Mouse (Mus musculus) MEL (cell line): ENCODE results near the gene Atp6v1e2. TPM values are rescaled to one million over a fixed set of nuclear protein-coding genes. Genes with fewer than 3 reads are reported as not detected.

Experiments used
- DNase-seq: peaks from one replicate; pipeline ENCODE4 v3.0.0; 2011; ENCODE audit warnings: low read depth, low spot score
- H3K27ac ChIP-seq: 2 replicates; pipeline ENCODE4 v1.5.1; 2012; ENCODE audit warnings: low read depth, mild to moderate bottlenecking, control low read depth, low read length, moderate library complexity; ENCODE audit not compliant: control insufficient read depth
- H3K27me3 ChIP-seq, 2 experiments: fragments of 150-350 bp in 1 of 2; sonication (generic) in 1 of 2; 2 replicates each; pipeline ENCODE4 v1.6.1; 2012; ENCODE audit warnings: low read length in 2 of 2, mild to moderate bottlenecking in 2 of 2, improper control_type of control experiment in 1 of 2, moderate library complexity in 1 of 2; ENCODE audit not compliant: insufficient read depth in 2 of 2, control insufficient read depth in 1 of 2
- H3K36me3 ChIP-seq, 2 experiments: 2 replicates each; pipeline ENCODE4 v1.6.1; 2012 to 2014; ENCODE audit warnings: low read length in 2 of 2, improper control_type of control experiment in 1 of 2, inconsistent platforms in 1 of 2, mild to moderate bottlenecking in 1 of 2; ENCODE audit not compliant: insufficient read depth in 2 of 2, control insufficient read depth in 1 of 2
- H3K4me1 ChIP-seq, 2 experiments: fragments of 150-350 bp in 1 of 2; sonication (generic) in 1 of 2; 2 replicates each; pipeline ENCODE4 v1.6.1; 2012; ENCODE audit warnings: low read length in 2 of 2, improper control_type of control experiment in 1 of 2, mild to moderate bottlenecking in 1 of 2; ENCODE audit not compliant: insufficient read depth in 2 of 2, control insufficient read depth in 1 of 2
- H3K4me3 ChIP-seq, 2 experiments: fragments of 150-350 bp in 1 of 2; sonication (generic) in 1 of 2; 2 replicates each; pipeline ENCODE4 v1.5.1; 2012; ENCODE audit warnings: low read depth in 2 of 2, low read length in 2 of 2, mild to moderate bottlenecking in 2 of 2, moderate library complexity in 2 of 2, control low read depth in 1 of 2, improper control_type of control experiment in 1 of 2; ENCODE audit not compliant: control insufficient read depth in 1 of 2, insufficient read depth in 1 of 2
- H3K79me2 ChIP-seq: 2 replicates; pipeline ENCODE4 v1.6.1; 2012; ENCODE audit warnings: mild to moderate bottlenecking, low read length, moderate library complexity; ENCODE audit not compliant: control insufficient read depth, poor library complexity, insufficient read depth
- H3K9ac ChIP-seq: 2 replicates; pipeline ENCODE4 v1.6.1; 2012; ENCODE audit warnings: low read depth, mild to moderate bottlenecking, control low read depth, low read length, moderate library complexity; ENCODE audit not compliant: control insufficient read depth, poor library complexity, severe bottlenecking
- H3K9me3 ChIP-seq: fragments of 150-350 bp; sonication (generic); replicated peaks from 2 replicates; pipeline ENCODE4 v1.6.1; 2012; ENCODE audit warnings: mild to moderate bottlenecking, low read length, improper control_type of control experiment, moderate library complexity; ENCODE audit not compliant: insufficient read depth
- CHD2 ChIP-seq: IDR thresholded peaks from 2 replicates; pipeline ENCODE4 v1.6.1; 2011; ENCODE audit warnings: low read length, improper control_type of control experiment
- CTCF ChIP-seq, 3 experiments: IDR thresholded peaks in 2 of 3; conservative IDR thresholded peaks in 1 of 3; 2 replicates each; pipeline ENCODE4 v1.5.1; 2011 to 2012; ENCODE audit warnings: low read length in 3 of 3, low read depth in 2 of 3, mild to moderate bottlenecking in 2 of 3, improper control_type of control experiment in 1 of 3, inconsistent platforms in 1 of 3, mixed read lengths in 1 of 3, moderate library complexity in 1 of 3; ENCODE audit not compliant: control insufficient read depth in 1 of 3, insufficient read depth in 1 of 3, poor library complexity in 1 of 3, severe bottlenecking in 1 of 3
- E2F4 ChIP-seq: IDR thresholded peaks from 2 replicates; pipeline ENCODE4 v1.6.1; 2011; ENCODE audit warnings: low read depth, low read length, improper control_type of control experiment, borderline replicate concordance
- ELF1 ChIP-seq: IDR thresholded peaks from 2 replicates; pipeline ENCODE4 v1.6.1; 2014; ENCODE audit warnings: low read depth, mild to moderate bottlenecking, inconsistent platforms, low read length, improper control_type of control experiment, moderate library complexity
- JUND ChIP-seq: IDR thresholded peaks from 2 replicates; pipeline ENCODE4 v1.6.1; 2011; ENCODE audit warnings: low read depth, mild to moderate bottlenecking, improper control_type of control experiment, low read length
- MAX ChIP-seq: IDR thresholded peaks from 2 replicates; pipeline ENCODE4 v1.6.1; 2011; ENCODE audit warnings: low read length, improper control_type of control experiment
- MAZ ChIP-seq: IDR thresholded peaks from 2 replicates; pipeline ENCODE4 v1.6.1; 2012; ENCODE audit warnings: low read depth, mild to moderate bottlenecking, inconsistent platforms, low read length, improper control_type of control experiment
- MXI1 ChIP-seq: IDR thresholded peaks from 2 replicates; pipeline ENCODE4 v1.6.1; 2011; ENCODE audit warnings: mild to moderate bottlenecking, low read depth, low read length, improper control_type of control experiment
- MYB ChIP-seq: IDR thresholded peaks from 2 replicates; pipeline ENCODE4 v1.6.1; 2011; ENCODE audit warnings: mild to moderate bottlenecking, low read depth, low read length, improper control_type of control experiment
- NRF1 ChIP-seq: IDR thresholded peaks from 2 replicates; pipeline ENCODE4 v1.6.1; 2014; ENCODE audit warnings: low read depth, mild to moderate bottlenecking, inconsistent platforms, low read length, improper control_type of control experiment, moderate library complexity; ENCODE audit not compliant: poor library complexity, insufficient read depth, severe bottlenecking
- POLR2A ChIP-seq, 2 experiments: IDR thresholded peaks; 2 replicates each; pipeline ENCODE4 v1.6.1; 2011 to 2012; ENCODE audit warnings: low read length in 2 of 2, mild to moderate bottlenecking in 2 of 2, control low read depth in 1 of 2, improper control_type of control experiment in 1 of 2, low read depth in 1 of 2, moderate library complexity in 1 of 2; ENCODE audit not compliant: control insufficient read depth in 1 of 2, insufficient read depth in 1 of 2, poor library complexity in 1 of 2
- POLR2AphosphoS2 ChIP-seq: IDR thresholded peaks from 2 replicates; pipeline ENCODE4 v1.6.1; 2011; ENCODE audit warnings: low read length, improper control_type of control experiment
- POLR2AphosphoS5 ChIP-seq: IDR thresholded peaks from 2 replicates; pipeline ENCODE4 v1.6.1; 2012; ENCODE audit warnings: low read depth, borderline replicate concordance, mild to moderate bottlenecking, inconsistent platforms, low read length, moderate library complexity, mixed read lengths
- UBTF ChIP-seq: IDR thresholded peaks from 2 replicates; pipeline ENCODE4 v1.6.1; 2012; ENCODE audit warnings: low read depth, mild to moderate bottlenecking, inconsistent platforms, low read length, improper control_type of control experiment, moderate library complexity, borderline replicate concordance; ENCODE audit not compliant: insufficient read depth
- USF1 ChIP-seq: IDR thresholded peaks from 2 replicates; pipeline ENCODE4 v1.6.1; 2014; ENCODE audit warnings: low read depth, mild to moderate bottlenecking, inconsistent platforms, low read length, improper control_type of control experiment, moderate library complexity
- USF2 ChIP-seq, 2 experiments: IDR thresholded peaks; 2 replicates each; pipeline ENCODE4 v1.6.1; 2011 to 2012; ENCODE audit warnings: improper control_type of control experiment in 2 of 2, low read length in 2 of 2, borderline replicate concordance in 1 of 2, inconsistent platforms in 1 of 2, low read depth in 1 of 2, mild to moderate bottlenecking in 1 of 2; ENCODE audit not compliant: insufficient read depth in 1 of 2
- ZKSCAN1 ChIP-seq: IDR thresholded peaks from 2 replicates; pipeline ENCODE4 v1.6.1; 2012; ENCODE audit warnings: low read depth, mild to moderate bottlenecking, inconsistent platforms, low read length, improper control_type of control experiment, moderate library complexity
- ZMIZ1 ChIP-seq: IDR thresholded peaks from 2 replicates; pipeline ENCODE4 v1.6.1; 2012; ENCODE audit warnings: low read depth, mild to moderate bottlenecking, inconsistent platforms, low read length, improper control_type of control experiment, moderate library complexity
- ZNF384 ChIP-seq: IDR thresholded peaks from 2 replicates; pipeline ENCODE4 v1.6.1; 2012; ENCODE audit warnings: low read depth, mild to moderate bottlenecking, inconsistent platforms, low read length, improper control_type of control experiment
- polyA plus RNA-seq, 2 experiments: library from polyadenylated mRNA; stranded (reverse) in 1 of 2; unstranded in 1 of 2; fragments of >175 nt in 1 of 2; fragments of >200 nt in 1 of 2; gene quantifications; 2 replicates each; pipeline versions ENCODE4 v1.2.1 to v1.2.4; 2012; ENCODE audit warnings: low replicate concordance in 2 of 2, low read depth in 1 of 2; ENCODE audit not compliant: insufficient read length in 2 of 2, insufficient read depth in 1 of 2, missing spikeins in 1 of 2
- total RNA-seq: library from RNA; depleted of rRNA; stranded (reverse); fragments of 300-350 nt; gene quantifications from 2 replicates; pipeline ENCODE4 v1.2.3, GENCODE M21; 2012

The Atp6v1e2 gene
- total and polyA plus RNA-seq, 3 experiments, result not detected

- Histone ChIP-seq H3K4me1 (no peaks in the 10 kb centered on the region; a peak in 1 of 4 replicates), H3K27ac (no peak overlapping the region), H3K36me3 (no peaks in the 10 kb centered on the region), H3K4me3 (no peak overlapping the region), H3K9me3 (no peaks in the 10 kb centered on the region), H3K9ac (no peak overlapping the region), H3K27me3 (peaks cover 0 to 1% of the 10 kb centered on the region in 2 experiments; a peak in 1 of 4 replicates), H3K79me2 (no peaks in the 10 kb centered on the region)
- no peak for DNase-seq
- no peak for TF ChIP-seq CTCF (IDR thresholded peaks at IDR 0.05 in 2 of 3, conservative IDR thresholded peaks at IDR 0.05 in 1 of 3; ENCODE audit: control insufficient read depth in 1 of 3, insufficient read depth in 1 of 3, low read depth in 2 of 3, low read length in 3 of 3, poor library complexity in 1 of 3, severe bottlenecking in 1 of 3)
- TF ChIP-seq ZKSCAN1, result no peak
- no peak for TF ChIP-seq USF1
- TF ChIP-seq ZMIZ1, result no peak
- no peak for TF ChIP-seq MXI1
- TF ChIP-seq MYB, result no peak
- TF ChIP-seq NRF1, result no peak
- no peak for TF ChIP-seq MAZ
Observed at GRCm38 (mm10) chr17:86900564-86900963, 47.1 kb downstream of the Atp6v1e2 start.

- Histone ChIP-seq H3K27ac (no peak overlapping the region), H3K4me3 (no peak overlapping the region), H3K36me3 (no peaks in the 10 kb centered on the region), H3K4me1 (no peaks in the 10 kb centered on the region; a peak in 1 of 4 replicates), H3K9ac (no peak overlapping the region), H3K27me3 (peaks cover 0 to 4% of the 10 kb centered on the region in 2 experiments; a peak in 2 of 4 replicates), H3K79me2 (no peaks in the 10 kb centered on the region), H3K9me3 (no peaks in the 10 kb centered on the region)
- no peak for DNase-seq
- TF ChIP-seq CHD2 (no peak), POLR2AphosphoS2 (no peak), POLR2AphosphoS5 (no peak), ZMIZ1 (no peak), ELF1 (no peak), UBTF (no peak), ZNF384 (no peak), POLR2A (IDR thresholded peaks at IDR 0.05; ENCODE audit: control insufficient read depth in 1 of 2, insufficient read depth in 1 of 2, low read depth in 1 of 2, low read length in 2 of 2, poor library complexity in 1 of 2) (no peak), USF1 (no peak), USF2 (IDR thresholded peaks at IDR 0.05; ENCODE audit: borderline replicate concordance in 1 of 2, insufficient read depth in 1 of 2, low read depth in 1 of 2, low read length in 2 of 2) (no peak), E2F4 (no peak), JUND (no peak), NRF1 (no peak), MAX (no peak)
Observed at GRCm38 (mm10) chr17:86899821-86900220, 47.9 kb downstream of the Atp6v1e2 start.
